Mouse (Mus musculus): ENCODE results near the gene Ms4a1. TPM values are rescaled to one million over a fixed set of nuclear protein-coding genes. Genes with fewer than 3 reads are reported as not detected.
"Not testable (repeated sequence)": the region's sequence is repeated elsewhere in the genome, so short reads cannot be mapped to it uniquely, and the experiment has no call there.

Ms4a1 gene
- polyA plus RNA-seq, 2 experiments: not detected

DNA sequence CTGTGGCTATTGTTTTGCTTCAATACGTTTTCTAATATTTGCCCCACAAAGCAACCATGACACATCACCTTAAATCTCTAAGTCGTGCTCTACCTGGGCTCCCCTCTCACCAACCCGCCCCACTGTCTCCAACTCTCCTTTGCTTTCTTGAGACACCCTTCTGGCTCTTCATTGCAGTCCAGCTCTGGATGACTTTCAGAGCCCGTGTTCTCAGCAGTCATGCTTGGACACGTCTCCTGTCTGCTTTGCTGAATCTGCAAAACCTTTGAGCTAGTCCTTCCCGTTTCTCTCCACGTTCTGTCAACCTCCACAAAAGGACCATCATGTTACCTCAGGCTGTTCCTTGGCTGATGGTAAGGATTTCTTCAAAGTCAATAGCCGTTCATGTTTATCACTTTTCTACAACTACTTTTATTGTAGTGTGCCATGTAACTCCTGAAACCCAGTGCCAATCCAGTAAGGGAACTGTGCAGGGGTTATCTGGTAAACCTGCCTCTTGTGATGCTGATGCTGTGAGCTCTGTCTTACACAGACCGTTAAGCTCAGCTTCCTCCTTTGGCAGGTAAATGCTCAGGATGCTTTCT, 1.3 kb downstream of the Ms4a1 start:
- H3K9me3 ChIP-seq (ENCODE audit: control insufficient read depth, low read length): no peaks in the 10 kb centered on the region
- no peak for TF ChIP-seq CTCF (IDR thresholded peaks at IDR 0.05; ENCODE audit: low read depth)
- TF ChIP-seq EP300 (IDR thresholded peaks at IDR 0.05; ENCODE audit: low read depth): no peak
- WGBS (ENCODE audit: insufficient replicate concordance): 61% methylated on average over 9 of the region's 9 CpGs
- no peak overlapping the region for H3K27ac ChIP-seq
- DNase-seq (ENCODE audit: low read depth in 3 of 3, low spot score in 3 of 3): no peak
- H3K27me3 ChIP-seq (ENCODE audit: control insufficient read depth, insufficient read depth, low read length): no peaks in the 10 kb centered on the region
- ATAC-seq (ENCODE audit: insufficient read depth): no peak
- H3K4me2 ChIP-seq (ENCODE audit: low read depth): no peak overlapping the region
- no peak overlapping the region for H3K4me3 ChIP-seq (ENCODE audit: insufficient read depth in 1 of 2, low read depth in 2 of 2, low read length in 2 of 2)
- H3K4me1 ChIP-seq (replicated peaks; ENCODE audit: control insufficient read depth in 2 of 2, insufficient read depth in 2 of 2, low read length in 1 of 2): no peaks in the 10 kb centered on the region
- no peak overlapping the region for H3K9ac ChIP-seq (replicated peaks)
- no peaks in the 10 kb centered on the region for H3K36me3 ChIP-seq (replicated peaks; ENCODE audit: control insufficient read depth, insufficient read depth, low read depth)

DNA sequence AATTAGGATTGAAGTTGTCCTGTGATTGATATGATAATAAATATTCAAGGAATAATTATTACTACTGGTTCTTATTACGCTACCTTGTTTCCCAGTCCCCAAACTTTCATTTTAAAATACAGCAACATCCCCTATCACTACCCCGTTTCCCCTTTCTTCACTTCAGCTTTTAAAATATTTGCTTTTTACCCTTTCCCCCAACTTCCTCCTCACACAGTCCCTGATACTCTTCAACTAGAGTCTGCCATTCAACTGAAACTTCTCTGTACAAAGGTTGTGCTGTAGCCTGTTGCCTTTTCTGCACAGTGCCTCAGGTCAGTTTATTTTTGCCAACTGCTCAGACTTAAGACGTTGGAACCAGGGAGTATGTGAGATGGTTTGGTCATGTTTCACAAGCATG, 2.5 kb downstream of the Ms4a1 start:
- no peak overlapping the region for H3K27ac ChIP-seq
- no peaks in the 10 kb centered on the region for H3K4me1 ChIP-seq (replicated peaks; ENCODE audit: control insufficient read depth in 2 of 2, insufficient read depth in 2 of 2, low read length in 1 of 2)
- DNase-seq (ENCODE audit: low read depth in 3 of 3, low spot score in 3 of 3) (no peak), ATAC-seq (ENCODE audit: insufficient read depth) (no peak)
- H3K4me2 ChIP-seq (ENCODE audit: low read depth): no peak overlapping the region
- H3K36me3 ChIP-seq (replicated peaks; ENCODE audit: control insufficient read depth, insufficient read depth, low read depth): no peaks in the 10 kb centered on the region
- H3K9ac ChIP-seq (replicated peaks): no peak overlapping the region
- no peaks in the 10 kb centered on the region for H3K27me3 ChIP-seq (ENCODE audit: control insufficient read depth, insufficient read depth, low read length)
- no peak overlapping the region for H3K4me3 ChIP-seq (ENCODE audit: insufficient read depth in 1 of 2, low read depth in 2 of 2, low read length in 2 of 2)
- WGBS (ENCODE audit: insufficient replicate concordance): 25% methylated on average over 3 of the region's 3 CpGs
- TF ChIP-seq CTCF (IDR thresholded peaks at IDR 0.05; ENCODE audit: low read depth) (no peak), EP300 (IDR thresholded peaks at IDR 0.05; ENCODE audit: low read depth) (no peak)
- H3K9me3 ChIP-seq (ENCODE audit: control insufficient read depth, low read length): no peaks in the 10 kb centered on the region

DNA sequence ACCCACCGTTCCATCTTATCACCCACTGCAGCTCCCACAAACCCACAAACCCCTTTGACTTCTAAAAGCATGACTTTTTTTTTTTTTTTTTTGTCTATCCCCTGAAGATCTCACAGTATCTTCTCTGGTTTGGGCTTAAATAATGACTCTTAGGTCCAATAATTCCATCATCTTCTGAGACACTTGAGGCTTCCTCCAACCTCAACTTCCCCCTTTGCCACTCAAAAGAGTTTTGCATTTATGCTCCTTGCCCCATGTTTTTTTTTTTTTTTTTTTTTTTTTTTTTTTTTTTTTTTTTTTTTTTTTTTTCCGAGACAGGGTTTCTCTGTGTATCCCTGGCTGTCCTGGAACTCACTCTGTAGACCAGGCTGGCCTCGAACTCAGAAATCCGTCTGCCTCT, 3.1 kb downstream of the Ms4a1 start:
- not testable (repeated sequence) for H3K4me2 ChIP-seq (ENCODE audit: low read depth); ATAC-seq (ENCODE audit: insufficient read depth); H3K36me3 ChIP-seq (replicated peaks; ENCODE audit: control insufficient read depth, insufficient read depth, low read depth); H3K4me3 ChIP-seq (ENCODE audit: insufficient read depth in 1 of 2, low read depth in 2 of 2, low read length in 2 of 2); DNase-seq (ENCODE audit: low read depth in 3 of 3, low spot score in 3 of 3); H3K27ac ChIP-seq; H3K9ac ChIP-seq (replicated peaks); H3K27me3 ChIP-seq (ENCODE audit: control insufficient read depth, insufficient read depth, low read length); H3K9me3 ChIP-seq (ENCODE audit: control insufficient read depth, low read length); H3K4me1 ChIP-seq (replicated peaks; ENCODE audit: control insufficient read depth in 2 of 2, insufficient read depth in 2 of 2, low read length in 1 of 2)
- 31% methylated on average over 4 of the region's 4 CpGs for WGBS (ENCODE audit: insufficient replicate concordance)

- H3K36me3 ChIP-seq (replicated peaks; ENCODE audit: control insufficient read depth, insufficient read depth, low read depth): no peaks in the 10 kb centered on the region
- DNase-seq (ENCODE audit: low read depth in 3 of 3, low spot score in 3 of 3): no peak
- ATAC-seq (ENCODE audit: insufficient read depth): no peak
- WGBS (ENCODE audit: insufficient replicate concordance): 28% methylated on average over 2 of the region's 2 CpGs
- no peaks in the 10 kb centered on the region for H3K9me3 ChIP-seq (ENCODE audit: control insufficient read depth, low read length)
- no peaks in the 10 kb centered on the region for H3K4me1 ChIP-seq (replicated peaks; ENCODE audit: control insufficient read depth in 2 of 2, insufficient read depth in 2 of 2, low read length in 1 of 2)
- H3K4me3 ChIP-seq (ENCODE audit: insufficient read depth in 1 of 2, low read depth in 2 of 2, low read length in 2 of 2): no peak overlapping the region
- H3K9ac ChIP-seq (replicated peaks): no peak overlapping the region
- no peaks in the 10 kb centered on the region for H3K27me3 ChIP-seq (ENCODE audit: control insufficient read depth, insufficient read depth, low read length)
- no peak overlapping the region for H3K27ac ChIP-seq
- H3K4me2 ChIP-seq (ENCODE audit: low read depth): no peak overlapping the region
- TF ChIP-seq EP300 (IDR thresholded peaks at IDR 0.05; ENCODE audit: low read depth) (no peak), CTCF (IDR thresholded peaks at IDR 0.05; ENCODE audit: low read depth) (no peak)
Measured at GRCm38 (mm10) chr19:11261522-11261921, 4.5 kb downstream of the Ms4a1 start.

DNA sequence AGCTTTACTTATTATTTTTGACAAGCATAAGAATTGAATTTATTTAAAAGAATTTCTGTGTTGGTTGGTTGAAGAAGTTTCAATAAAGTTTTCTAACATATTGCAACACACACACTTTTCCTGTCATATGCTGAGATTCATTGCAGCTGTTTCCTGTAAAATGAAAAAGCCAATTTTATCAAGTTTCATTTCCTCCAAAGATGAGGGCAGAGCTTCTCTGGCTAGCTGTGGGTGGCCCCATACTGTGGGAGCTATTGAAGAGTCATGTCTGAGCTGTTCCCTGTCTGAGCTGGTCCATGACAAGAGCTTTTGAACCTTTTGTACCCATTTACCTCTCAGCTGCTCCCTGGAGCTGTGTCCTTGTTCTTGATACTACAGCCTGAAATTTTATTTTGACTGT, 21.8 kb downstream of the Ms4a1 start:
- H3K4me1 ChIP-seq (replicated peaks; ENCODE audit: control insufficient read depth in 2 of 2, insufficient read depth in 2 of 2, low read length in 1 of 2): no peaks in the 10 kb centered on the region
- no peak overlapping the region for H3K9ac ChIP-seq (replicated peaks)
- no peak for ATAC-seq (ENCODE audit: insufficient read depth)
- H3K27ac ChIP-seq: no peak overlapping the region
- H3K4me2 ChIP-seq (ENCODE audit: low read depth): no peak overlapping the region
- no peaks in the 10 kb centered on the region for H3K9me3 ChIP-seq (ENCODE audit: control insufficient read depth, low read length)
- no peak overlapping the region for H3K4me3 ChIP-seq (ENCODE audit: insufficient read depth in 1 of 2, low read depth in 2 of 2, low read length in 2 of 2)
- no peaks in the 10 kb centered on the region for H3K36me3 ChIP-seq (replicated peaks; ENCODE audit: control insufficient read depth, insufficient read depth, low read depth)
- TF ChIP-seq EP300 (IDR thresholded peaks at IDR 0.05; ENCODE audit: low read depth) (no peak), CTCF (IDR thresholded peaks at IDR 0.05; ENCODE audit: low read depth) (no peak)
- no peaks in the 10 kb centered on the region for H3K27me3 ChIP-seq (ENCODE audit: control insufficient read depth, insufficient read depth, low read length)
- no peak for DNase-seq (ENCODE audit: low read depth in 3 of 3, low spot score in 3 of 3)
